Mouse (Mus musculus) neural tube, embryonic 10.5 days (tissue): ENCODE measurements around the gene Slc9a3.

ENCODE experiments used
- DNase-seq: peaks from one replicate; pipeline ENCODE4 v3.0.0-alpha.2; 2017; ENCODE audit warnings: low spot score; ENCODE audit errors: extremely low spot score

Gene Slc9a3

DNA sequence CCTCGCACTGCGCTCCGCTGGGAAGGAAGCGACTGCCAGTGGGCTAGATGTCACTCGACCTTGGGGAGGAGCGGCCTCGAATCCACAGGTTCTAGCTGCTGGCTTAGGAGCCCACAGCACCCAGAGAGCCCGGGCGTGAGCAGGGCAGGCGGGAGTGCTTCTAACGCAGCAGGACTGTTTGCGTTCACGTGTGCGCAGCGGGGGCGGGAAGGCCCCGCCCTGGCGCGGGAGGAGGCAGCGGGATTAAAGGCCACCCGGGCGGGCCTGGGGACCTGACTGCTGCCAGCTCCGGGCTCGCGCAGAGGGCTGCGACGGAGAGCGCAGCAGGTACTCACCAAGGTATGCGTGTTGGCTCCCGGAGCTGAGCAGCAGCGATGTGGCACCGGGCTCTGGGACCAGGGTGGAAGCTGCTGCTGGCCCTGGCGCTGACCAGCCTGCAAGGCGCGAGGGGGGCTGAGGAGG is at the start of gene Slc9a3:
Gene Slc9a3 (plus strand): TSS at position 317 of the 462 bp plus-strand sequence.
- no peak for DNase-seq

DNA sequence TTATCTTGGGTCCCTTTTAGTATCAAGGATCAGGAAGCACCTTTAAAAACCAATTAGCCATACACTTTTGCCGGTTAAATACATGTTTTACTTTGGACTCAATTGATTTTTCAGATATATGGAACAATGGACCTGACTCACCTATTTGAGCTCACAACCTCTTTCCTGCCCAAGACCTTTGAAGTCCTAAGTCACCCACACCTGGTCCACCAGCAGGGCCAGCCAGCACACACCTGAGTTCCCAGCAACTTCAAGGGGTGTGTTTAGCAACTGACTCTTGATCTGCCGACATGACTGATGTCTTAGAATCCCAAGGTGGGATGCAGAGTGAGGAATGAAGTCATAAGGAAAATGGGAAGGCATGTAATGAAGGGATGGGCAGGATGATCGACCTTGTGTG is 49.5 kb upstream of the Slc9a3 start:
- no peak for DNase-seq

DNA sequence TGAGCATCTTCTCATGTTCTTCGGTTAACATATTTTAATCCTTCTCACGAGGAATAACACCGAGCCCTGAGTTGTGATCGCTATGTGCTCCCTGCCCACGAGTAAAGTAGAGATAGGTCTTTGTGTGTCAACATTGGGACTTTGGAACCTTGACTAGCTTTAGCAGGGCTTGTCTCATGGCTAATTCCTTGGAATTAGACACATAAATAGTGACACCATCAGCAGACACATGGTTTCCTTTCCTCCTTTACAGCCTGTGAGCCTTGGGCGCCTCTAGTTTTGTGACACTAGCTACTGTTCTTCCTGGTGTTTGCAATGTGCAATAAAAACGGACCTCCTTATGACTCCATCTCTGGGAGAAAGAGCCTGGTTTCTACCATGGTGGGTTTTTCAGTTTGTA is 47.9 kb upstream of the Slc9a3 start:
- no peak for DNase-seq

DNA sequence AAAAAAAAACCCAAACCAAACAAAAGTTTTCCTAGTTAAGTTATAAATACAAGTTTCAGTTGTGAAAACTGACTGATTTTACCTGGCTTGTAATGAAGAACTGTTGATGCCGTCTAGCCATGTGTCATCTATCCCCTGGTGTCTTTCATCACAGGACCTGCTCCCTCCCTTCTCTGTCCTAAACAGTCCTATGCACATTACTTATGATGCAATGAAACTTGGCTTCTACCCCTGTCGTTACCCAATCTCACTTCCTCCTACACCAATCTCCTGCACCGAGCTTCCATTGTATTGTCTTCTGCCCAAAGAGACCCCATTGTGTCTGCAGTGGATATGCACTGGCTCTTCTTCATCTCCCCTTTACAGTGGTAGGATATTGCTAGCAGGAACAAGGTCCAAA is 31.0 kb upstream of the Slc9a3 start:
- DNase-seq: peak; percentile 8

DNA sequence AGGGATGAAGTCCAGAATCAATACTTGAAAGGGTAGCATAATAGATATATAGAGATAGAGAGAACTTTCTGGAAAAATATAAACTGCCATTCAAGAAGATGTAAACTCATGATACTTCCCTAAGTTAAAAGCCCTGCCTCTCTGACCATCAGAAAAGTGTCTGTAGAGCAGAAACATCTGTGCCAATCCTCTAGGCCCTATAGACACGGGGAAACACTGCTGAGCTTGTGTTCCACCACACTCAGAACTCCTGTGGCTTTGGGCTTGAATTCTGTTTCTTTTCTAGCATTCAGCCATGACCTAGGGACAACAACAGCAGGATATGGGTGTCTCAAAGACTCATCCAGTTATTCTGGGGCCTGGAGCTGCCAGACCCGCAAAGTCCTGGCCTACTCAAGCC is 25.3 kb upstream of the Slc9a3 start:
- no peak for DNase-seq

DNA sequence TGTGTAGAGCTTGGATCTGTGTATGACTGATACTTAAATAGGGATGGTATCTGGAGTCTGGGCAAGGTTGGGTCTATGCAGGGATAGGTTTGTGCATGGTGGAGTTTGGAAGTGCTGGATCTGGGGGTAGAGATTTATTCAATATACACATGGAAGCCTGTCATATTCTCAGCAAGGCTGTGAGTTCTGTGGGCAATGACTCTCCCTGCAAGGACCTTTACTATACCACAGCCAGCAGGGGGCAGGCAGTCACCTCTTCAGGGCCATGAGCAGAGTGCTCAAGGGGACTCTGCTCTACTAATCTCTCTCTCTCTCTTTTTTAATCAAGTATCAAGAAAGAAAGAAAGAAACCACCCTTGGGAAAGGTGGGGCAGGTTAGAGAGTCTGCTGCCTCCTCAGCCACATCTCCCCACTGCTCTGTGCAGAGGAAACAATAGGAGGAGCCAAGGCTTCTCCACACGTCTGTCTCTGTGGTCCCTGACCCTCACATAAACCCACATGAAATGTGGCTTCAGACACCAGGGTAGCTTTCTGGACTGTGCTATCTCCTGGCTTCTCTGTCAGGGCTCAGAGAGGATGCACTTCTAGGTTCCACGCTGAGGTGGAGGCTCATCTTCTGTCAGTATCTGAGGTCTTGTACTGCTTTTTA is 24.4 kb upstream of the Slc9a3 start:
- DNase-seq: peak; percentile 52

DNA sequence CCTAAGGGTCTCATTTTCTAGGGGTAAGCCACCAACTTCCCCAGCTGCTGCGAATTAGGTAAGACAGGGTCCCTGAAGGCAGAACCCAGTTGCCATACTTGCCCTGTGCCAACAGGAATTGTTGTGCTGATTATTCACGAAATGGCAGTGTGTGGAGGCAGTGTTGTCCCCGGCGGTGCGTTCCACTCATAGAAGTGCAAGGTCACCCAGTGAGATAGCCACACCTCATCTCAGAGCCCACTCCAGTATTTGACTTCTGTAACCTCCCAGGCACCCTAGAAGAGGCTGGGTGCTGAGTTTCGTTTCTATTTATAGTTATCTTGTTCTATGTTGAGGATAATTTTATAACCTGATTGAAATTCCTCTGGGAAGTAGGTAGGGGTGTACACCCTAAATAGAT is 22.3 kb upstream of the Slc9a3 start:
- no peak for DNase-seq

DNA sequence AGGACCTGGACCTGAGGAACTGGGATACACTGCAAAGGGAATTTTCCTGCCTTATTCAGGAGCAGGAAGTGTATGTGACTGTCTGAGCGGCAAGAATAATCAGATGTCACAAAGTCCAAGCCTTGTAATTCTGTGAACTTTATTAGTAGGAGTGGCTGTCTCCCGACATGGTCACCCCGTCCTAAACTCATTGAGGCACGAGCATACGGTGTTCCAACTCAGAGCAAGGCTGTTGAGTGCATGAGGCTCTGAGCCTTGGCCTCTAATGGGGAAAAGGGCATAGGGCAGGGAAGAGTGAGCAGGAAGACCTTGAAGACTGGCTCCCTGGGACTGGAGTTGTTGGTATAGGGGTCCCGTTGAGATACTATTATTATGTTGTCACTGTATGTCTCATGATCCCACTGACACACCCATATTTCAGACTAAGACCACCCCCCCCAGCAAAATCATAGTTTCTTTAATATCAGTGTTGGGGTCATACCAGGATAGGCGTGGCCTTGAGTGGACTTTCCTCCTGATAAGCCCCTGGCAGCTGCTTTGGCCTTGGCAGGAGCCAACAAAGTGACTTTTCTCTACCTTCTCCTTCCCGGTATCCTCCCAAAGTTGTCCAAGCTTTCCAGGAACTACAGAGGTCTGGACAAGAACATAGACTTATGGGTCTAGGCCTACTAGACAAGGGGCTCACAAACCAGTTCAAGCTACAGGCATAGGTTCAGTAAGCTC is 19.0 kb upstream of the Slc9a3 start:
- no peak for DNase-seq

DNA sequence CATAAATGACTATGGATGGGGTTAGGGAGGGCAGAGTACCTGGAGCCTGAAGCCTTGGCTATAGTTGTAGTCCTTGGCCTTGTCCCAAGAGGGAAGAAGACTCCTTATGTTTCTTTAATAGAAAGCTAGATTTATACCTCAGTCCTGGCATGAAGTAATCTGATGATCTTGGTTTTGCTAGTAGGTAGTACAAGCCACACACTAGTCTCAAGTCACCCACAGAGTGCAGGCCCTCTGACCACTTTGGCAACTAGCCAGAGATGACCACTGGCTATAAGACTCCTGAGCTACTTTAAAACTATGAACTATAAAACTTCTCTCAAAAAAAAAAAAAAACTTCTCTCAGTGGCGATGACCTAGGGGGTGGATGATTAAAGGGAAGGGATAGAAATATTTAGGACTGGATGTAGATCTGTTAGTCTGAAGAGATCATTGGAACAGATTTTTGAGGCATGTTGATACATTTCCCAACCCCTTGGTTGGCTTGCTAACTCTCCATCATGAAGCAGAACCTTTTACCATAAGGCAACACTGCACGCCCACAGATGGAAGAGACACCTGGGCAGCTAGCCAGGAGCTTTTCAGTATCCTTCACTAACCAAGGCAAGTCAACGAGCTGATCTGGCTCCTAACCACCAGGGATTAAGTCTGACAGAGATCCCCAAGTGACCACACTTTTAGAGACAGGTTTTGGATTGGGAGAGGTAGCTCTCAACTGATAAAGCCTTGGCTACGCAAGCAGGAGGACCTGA is 18.2 kb upstream of the Slc9a3 start:
- DNase-seq: no peak

DNA sequence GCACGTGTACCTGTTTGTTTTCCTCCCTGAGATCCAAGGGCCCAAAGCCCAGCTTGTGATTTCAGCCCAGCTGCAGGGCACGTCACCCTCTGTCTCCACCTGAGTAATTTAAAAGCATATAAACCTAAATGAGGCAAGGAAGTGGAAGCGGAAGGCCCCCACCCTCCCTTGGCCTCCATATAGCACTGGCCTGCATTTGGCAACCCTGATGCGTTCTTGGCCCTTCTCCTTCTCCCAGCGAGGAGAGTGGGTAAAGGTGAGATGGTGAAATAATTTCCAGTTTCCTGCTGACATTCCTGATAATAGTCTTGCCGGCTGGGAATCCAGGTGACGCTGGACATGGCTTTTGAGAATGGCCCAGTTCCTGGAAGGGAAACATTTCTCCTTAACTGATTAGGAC is 16.8 kb upstream of the Slc9a3 start:
- no peak for DNase-seq

DNA sequence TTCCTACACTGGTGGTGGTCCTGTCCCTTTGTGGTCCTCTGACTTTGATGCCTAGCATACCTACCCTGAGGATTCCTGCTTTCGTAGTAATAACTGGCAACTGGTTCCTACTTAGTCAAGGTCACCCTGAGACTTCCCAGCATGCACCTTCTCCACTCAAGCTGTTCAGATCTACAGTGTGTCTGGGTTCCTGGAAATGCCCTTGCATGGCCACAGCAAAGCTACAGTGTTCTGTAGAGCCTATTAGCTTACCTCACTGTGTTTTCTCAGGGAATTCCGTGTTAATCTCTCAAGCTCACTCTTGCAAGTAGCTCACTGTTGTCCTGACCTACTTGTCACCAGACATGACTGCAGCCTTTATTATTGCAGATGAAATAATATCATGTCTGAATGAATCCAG is 13.8 kb upstream of the Slc9a3 start:
- no peak for DNase-seq

DNA sequence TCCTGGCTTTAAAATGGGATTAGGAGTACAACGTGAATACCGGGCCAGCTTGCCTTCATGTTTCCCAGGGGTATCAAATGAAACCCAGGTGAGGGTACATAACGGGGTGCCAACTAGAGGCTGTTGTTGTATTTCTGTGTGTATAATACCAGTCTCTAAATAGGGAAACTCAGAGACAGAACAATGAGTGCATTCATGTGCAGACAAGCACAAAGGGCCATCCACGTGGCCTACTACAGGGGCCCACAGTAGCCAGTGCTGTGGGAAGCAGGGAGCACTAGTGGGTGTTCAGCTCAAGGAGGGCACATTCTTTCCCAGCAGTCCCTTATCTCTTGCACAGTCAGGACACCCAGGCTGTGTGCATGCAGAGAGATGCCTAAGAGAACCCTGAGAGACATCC is 8.7 kb upstream of the Slc9a3 start:
- no peak for DNase-seq

DNA sequence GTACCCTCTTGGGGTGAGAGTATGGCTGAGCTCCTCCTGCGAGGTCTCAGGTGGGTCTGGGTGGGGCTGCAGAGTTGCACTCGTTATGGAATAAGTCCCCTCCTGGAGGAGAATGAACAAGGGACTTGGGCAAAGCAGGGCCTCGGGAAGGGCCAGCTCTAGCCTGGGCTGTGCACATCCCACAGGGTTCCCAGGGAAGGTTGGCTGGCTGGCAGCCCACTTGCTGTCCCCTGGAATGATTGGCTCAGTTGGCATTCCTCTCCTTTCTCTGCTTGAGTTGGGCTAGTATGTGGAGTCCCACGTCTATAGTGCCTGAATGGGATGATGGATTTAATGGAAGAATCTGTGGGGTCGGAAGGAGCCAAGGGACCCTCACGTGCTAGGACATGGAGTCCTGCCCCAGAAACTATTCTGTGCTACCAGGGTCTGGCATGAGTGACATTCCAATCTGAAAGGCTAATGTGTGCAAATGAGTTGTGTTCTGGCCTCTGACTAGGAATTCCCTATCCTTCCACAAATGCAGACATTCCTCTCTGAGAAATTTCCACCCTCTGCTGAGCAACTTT is 7.5 kb upstream of the Slc9a3 start:
- no peak for DNase-seq

DNA sequence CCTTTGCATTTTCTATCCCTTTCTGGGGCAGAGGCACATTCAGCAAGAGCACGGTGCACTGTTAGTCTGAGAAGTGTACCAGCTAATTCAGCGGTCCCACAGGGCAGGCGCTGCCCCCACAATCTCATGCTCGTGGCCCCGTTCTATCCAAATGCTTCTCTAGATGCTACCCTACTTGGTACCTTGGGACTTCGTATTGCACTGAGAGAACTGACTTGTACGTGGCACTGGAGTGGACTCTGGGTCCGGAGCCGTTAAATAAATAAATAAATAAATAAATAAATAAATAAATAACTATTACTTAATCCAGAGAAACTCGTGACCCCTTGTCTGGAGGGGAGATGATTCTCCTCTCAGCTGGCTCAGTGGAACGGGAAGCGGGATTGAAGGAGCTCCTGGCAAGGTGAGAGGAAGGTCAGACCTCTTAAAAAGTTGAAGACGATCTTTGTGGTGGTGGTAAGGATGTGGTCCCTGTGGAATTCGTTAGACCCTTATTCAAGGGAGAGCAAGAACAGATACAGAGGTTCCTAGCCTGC is 606 bp downstream of the Slc9a3 start:
- no peak for DNase-seq

DNA sequence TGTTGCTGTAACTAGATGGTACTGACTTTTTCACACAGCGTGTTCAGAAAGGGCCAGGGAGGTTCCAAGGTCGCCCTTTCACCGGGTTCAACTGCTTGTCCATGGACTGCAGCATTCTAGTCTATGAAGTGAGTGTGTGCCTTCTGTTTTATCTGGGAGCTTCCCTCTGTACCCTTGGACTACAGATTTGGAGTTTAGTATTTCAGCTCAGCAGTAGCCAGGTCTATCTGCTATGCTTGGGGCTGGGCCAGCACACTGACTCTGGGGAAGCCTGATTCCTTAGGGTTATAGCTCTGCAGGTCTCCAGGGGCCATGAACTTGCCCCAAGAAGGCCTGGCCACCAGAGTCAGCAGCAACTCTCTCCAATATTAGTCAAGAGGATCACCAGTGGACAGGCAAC is 1.4 kb downstream of the Slc9a3 start:
- DNase-seq: no peak

DNA sequence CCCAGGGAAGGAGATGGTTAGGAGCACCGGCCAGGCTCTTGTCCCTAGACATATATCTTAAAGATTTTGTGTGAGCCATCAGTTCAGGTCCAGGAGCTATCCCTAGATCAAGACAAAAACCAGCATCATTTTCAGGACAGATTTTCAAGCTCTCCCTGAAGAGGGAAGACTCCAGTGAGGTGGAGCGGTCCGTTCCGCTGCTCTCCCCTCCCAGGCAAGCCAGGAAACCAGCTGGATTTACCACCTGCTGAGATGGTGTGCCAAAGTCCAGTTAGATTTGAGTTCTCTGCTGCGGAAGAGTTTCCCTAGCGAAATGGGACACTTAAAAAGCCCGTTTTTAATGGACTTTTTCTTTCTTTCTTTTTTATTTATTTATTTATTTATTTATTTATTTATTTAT is 6.3 kb downstream of the Slc9a3 start:
- no peak for DNase-seq

DNA sequence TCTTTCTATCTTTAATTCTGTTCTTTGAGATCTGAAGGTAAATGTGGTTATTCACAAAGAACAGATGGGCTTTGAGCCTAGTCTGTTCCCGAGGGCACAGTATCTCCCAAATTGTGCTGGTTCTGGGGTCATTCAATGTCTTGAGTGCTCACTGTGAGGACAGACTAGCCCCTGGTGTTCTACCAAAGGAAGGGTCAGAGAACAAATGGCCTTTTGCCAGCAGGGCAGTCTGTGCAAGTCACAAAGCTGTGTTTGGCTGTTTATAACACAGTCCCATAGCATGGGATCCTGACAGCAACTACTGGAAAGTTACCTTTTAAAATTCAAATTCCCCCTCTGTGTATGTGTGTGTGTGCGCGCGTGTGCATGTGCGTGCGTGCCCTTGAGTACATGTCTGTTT is 8.7 kb downstream of the Slc9a3 start:
- DNase-seq: no peak

DNA sequence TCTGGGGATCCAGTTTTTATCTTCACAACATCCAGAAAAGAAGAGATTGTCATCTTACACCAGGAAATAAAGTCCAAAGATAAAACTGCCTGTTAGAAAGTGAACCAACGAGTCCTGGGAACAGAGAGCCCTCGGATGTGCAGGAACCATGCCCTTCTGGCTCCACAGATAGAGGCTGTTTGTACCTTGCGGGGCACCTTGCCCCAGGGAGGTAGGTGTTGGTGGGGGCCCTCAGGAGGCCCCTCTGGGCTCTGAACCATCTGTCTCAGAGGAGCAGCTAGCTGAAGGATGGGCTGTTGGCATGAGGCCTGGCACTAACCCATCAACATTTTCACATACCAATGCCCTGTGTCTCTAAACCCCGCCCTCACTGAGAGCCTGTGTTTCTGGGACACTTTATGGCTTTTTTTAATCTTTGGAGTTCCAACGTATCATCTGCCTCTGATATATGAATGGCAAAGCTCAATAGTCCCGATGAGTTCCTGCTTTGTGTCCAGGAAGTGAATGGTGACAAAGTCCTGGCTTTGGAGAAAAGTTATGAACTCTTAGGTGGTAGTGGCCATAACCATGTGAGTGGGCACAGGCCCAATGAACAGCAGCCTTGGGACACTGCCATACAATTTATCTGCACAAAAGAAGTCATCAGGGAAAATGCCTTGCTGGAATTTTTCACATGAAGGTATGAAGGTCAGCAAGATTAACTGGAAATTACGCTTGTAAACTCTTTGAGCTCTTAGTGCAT is 17.8 kb downstream of the Slc9a3 start:
- no peak for DNase-seq

DNA sequence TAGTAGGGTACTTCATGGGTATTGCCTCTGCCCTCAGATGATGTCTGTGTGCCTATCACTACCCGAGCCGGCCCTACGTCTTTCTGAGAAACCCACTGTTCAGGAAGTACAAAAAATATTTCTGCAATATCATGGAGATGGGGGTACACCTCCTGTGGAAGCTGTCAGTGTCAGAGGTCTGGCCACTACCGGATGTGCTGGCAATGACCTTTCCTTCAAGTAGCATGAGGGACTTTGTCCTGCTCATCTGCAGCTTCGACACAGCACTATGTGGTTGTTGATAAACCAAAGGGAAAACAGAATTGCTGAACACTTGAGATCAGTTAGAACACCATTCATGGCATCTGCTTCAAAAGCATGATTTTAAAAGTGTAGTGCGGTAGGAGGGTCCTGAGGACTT is 19.5 kb downstream of the Slc9a3 start:
- no peak for DNase-seq

DNA sequence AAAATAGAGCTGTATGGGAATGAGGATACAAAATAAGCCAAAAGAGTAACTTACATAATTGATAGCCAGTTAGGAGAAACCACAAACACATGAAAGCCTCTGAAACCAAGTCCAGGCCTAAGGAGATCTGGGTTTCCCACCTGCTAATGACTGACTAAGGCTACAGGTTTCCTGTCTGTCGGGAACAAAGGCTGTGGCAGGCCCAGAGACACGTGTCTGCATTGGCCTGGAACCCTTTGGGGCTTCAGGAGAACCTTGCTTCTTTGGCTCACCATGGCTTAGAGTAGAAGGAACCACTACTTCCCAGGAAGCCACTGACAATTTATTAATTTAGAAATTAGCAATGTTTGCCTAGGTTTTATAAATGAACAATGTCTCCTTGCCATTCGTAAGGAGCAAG is 22.0 kb downstream of the Slc9a3 start:
- DNase-seq: no peak
